Mouse (Mus musculus): ENCODE measurements at regions not wholly inside any gene's neighbourhood (a gene's known extent, or its start where the extent isn't known, plus 50 kb on each side); places are given as distances from the start of the nearest gene placed in this dataset.

DNA sequence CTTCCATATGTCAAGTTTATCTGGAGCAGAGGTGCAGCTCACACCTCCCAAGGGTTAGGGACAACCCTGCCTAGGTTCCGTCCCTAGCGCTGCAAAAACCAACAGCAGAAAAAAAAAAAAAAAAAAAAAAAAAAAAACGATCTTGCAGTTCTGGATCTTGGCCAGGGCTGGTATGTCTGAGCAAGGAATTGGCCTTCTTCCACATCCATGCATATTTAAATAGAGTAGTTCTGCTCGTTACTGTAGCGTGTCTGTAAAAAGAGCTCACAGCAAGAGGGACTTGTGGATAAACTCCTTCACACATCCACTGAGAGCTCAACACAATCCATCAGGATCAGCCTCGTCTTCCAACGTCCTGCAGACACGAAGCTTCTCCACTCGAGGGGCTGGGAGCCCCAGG lies 639.4 kb upstream of the Adam5 start:
- DNase-seq (ENCODE audit: extremely low read depth, low read depth) = no peak

DNA sequence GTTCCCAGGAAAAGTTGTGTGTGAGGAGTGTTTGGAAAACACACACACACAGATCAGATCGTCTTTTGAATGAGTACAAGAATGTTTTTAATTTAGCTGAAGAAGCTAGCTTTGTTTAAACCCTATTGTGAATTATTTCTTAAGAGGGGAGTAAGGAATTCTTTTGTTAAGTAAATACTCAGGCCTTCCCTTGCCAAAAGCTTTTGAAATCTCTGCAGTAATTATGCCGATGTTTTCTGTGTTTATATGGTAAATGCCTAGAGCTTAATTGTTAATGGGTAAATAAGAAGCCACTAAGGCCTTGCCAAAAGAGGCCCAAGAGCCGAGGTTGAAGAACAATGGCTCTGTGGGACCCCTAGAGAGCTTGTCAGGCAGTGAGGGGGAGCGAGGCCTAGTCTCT lies 638.3 kb upstream of the Adam5 start:
- no peak for DNase-seq (ENCODE audit: extremely low read depth, low read depth)

GRCm38 (mm10) chr8:25455644-25456043 lies 631.5 kb upstream of the Adam5 start:
- DNase-seq (ENCODE audit: extremely low read depth, low read depth) = no peak

DNA sequence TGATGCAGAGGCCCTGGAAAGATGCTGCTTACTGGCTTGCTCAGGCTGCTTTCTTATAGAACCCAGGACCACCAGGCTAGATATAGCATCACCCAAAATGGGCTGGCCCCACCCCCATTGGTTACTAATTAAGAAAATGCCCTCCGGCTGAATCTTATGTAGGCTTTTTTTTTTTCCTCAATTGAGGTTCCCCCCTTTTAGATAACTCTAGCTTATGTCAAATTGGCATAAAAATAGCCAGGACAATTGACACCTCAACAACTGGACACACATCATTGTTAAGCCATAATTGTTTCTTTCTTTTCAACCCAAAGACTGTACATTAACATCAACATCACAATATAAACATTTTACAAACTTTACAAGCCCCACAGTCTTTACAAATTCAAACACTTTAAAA lies 630.8 kb upstream of the Adam5 start:
- DNase-seq (ENCODE audit: extremely low read depth, low read depth) = no peak

DNA sequence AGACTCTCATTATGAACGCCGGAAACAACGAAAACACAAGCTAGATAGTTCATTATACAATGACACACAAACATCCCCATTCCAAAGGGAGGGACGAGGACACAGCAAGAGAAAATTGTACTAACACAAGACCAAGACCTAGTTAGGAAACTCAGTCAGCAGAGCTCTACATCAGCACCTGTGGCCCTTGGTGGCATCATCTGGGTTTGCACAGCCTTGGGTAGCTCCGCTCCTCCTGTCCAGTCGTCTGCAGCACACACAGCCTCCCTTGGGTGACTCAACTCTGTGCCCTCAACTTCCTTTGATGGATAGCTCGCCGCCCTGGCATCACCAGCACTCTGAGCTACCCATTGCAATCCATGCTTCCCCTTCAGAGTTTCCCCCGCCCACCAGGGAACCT lies 629.7 kb upstream of the Adam5 start:
- DNase-seq (ENCODE audit: extremely low read depth, low read depth) = no peak

DNA sequence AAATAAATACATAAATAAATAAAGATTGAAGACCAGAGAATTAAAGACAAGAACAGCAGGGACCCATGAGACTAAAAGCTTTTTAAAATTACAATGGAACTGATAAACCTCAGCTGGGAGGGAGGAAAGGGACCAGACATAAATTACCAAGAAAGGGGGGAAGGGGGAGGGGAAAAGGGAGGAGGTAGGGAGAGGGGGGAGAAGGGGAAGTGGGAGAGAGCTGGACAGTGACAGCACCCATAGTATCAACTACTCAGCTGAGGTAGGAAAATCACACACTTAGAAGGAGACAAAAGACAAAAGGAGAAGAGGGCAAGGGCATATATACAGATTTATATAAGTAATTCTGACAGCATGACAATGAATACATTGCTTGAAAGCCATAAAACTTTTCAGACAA lies 626.4 kb upstream of the Adam5 start:
- DNase-seq (ENCODE audit: extremely low read depth, low read depth) = no peak

GRCm38 (mm10) chr8:25449590-25449989 lies 625.4 kb upstream of the Adam5 start:
- DNase-seq (ENCODE audit: extremely low read depth, low read depth) = no peak

- DNase-seq (ENCODE audit: extremely low read depth, low read depth) = peak; percentile 82
These were observed 623.7 kb upstream of the Adam5 start for GRCm38 (mm10) chr8:25447900-25448299.

- DNase-seq (ENCODE audit: extremely low read depth, low read depth) = peak; percentile 84
These were observed 621.8 kb upstream of the Adam5 start for GRCm38 (mm10) chr8:25445968-25446367.

DNA sequence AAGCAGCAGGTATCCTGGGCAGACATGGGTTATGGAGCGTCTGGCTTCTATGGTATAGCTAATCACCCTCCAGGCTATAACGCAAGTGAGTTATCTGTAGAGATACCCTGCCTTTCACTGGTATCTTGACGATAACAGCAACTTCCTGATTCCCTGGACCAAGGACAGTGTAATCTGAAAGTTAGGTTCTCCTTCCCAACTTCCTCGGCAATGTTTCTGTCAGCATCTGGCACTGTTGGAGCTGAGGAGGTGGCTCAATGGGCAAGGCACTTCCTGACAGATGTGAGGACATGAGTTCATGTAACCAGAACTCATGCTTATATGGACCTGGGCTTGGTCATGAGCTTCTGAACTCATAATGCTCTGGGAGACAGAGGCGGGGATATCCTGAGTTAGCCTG lies 620.9 kb upstream of the Adam5 start:
- DNase-seq (ENCODE audit: extremely low read depth, low read depth) = peak; percentile 72

- no peak for DNase-seq (ENCODE audit: extremely low read depth, low read depth)
These were observed 619.4 kb upstream of the Adam5 start for GRCm38 (mm10) chr8:25443552-25443951.

DNA sequence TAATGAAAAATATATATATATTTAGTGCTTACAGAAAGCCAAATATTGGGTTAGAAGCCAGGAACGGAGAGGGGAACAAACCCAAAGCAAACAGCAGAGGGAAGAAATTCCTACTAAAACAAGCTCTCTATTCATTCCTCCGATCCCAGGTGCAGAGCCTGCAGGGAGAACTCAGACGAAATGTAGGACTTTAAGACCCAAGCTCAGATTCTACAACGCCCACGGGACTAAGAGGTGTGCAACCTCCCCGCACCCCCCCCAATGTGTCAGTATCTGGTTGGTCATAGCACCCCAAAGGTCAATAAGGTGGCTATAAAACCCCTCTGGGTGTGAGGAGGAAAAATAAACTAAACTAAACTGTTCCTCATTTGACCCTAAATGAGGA lies 616.9 kb upstream of the Adam5 start:
- DNase-seq (ENCODE audit: extremely low read depth, low read depth) = no peak

DNA sequence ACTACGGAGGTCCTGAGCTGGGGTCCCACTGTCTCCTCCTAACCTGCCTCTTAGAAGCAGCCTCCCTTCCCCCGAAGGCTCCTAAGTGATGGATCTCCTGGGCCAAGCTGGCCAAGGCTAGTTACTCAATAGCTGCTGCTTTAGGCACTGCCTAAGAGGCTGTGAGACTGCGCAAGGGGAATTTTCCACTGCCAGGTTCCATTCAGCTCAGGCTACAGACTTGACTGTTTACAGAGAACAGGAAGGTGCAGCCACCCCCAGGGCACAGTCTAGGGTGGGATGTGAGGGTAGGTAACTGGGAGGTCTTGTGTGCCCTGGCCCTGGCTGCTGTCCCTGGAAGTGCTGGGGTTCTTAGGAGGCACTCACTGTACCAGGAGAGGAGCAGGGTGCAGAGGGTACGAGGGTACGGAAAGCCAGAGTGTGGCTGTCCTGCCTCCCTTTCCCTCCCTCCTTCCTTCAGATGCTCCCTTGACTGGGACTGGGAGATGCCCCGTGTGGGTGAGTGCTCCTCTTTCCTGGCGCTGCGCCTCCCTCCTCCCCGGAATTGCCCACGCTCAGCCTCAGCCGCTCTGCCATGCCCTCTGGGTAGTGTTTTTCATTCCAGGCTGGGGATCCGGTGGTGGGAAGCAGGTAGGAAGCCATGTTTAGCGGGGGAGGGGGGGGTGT lies 616.4 kb upstream of the Adam5 start:
- DNase-seq (ENCODE audit: extremely low read depth, low read depth) = no peak

GRCm38 (mm10) chr8:25439971-25440370 lies 615.8 kb upstream of the Adam5 start:
- no peak for DNase-seq (ENCODE audit: extremely low read depth, low read depth)

DNA sequence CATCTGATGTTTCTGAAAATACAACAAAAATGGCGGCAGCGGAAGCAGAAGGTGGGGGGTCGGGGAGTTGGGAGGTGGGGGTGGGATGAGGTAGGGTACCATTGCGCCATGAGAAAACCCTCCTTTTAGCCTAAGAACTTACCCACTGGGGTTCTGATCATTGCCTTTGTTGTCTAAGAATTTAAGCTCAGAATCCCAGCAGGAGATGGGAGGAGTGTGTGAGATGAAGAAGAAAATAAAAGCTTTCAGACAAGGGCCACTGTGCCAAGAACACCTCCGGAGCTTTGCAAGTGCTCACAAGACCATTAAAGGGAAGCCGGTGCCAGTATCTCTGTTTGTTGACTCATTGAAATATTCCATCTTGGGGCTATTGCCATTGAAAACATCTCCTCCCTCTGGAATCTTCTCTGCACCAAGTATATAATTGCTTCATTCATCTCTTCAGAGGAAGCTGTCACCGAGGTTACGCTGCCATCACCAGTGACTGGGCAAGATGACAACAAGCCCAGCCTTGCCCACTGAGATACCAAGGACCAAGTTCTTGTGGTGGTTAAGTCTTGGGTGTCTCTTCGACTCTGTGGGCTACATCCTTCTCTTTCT lies 614.0 kb upstream of the Adam5 start:
- no peak for DNase-seq (ENCODE audit: extremely low read depth, low read depth)

DNA sequence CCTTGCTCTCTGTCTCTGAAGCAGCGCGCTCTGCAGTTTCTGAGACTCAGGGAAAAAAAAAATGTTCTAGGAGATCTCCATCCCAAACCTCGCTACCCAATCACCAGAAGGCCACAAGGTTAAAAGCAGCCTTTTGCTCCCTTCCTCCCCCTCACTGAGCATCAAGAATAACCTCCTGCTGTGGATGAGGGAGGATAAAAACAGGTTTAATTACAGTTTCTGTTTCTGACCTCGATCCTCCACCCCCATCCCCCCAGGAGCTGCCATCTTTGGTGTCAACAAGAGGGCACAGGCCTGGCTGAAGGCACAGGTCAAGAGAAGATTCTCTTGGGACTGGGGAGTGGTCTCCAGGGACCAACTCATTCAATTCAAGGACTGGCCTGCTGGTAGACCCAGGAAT lies 613.0 kb upstream of the Adam5 start:
- no peak for DNase-seq (ENCODE audit: extremely low read depth, low read depth)

- no peak for DNase-seq (ENCODE audit: extremely low read depth, low read depth)
These were observed 606.4 kb upstream of the Adam5 start for GRCm38 (mm10) chr8:25430552-25430951.

GRCm38 (mm10) chr8:25429846-25430482 lies 605.8 kb upstream of the Adam5 start:
- DNase-seq (ENCODE audit: extremely low read depth, low read depth) = no peak

GRCm38 (mm10) chr8:25428761-25429160 lies 604.6 kb upstream of the Adam5 start:
- DNase-seq (ENCODE audit: extremely low read depth, low read depth) = no peak

GRCm38 (mm10) chr8:25426207-25426606 lies 602.0 kb upstream of the Adam5 start:
- no peak for DNase-seq (ENCODE audit: extremely low read depth, low read depth)

DNA sequence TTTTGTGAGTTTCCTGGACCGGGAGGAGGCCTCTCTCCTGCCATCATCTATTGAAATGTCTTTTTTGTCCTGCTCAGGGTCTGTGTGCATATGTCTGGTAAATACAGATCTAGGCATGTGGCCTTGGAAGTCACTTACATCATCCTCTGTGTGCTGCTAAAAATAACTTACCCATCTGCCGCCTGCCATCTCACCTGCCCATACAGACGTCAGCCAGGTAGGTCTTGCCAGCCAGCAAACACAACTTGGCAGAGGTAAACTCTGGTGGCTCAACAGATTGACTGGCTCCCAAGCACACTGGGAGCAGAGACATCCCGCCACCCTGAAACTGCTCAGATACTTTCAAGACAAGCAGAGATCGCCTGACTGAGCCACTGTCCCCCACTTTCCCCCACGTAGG lies 597.3 kb upstream of the Adam5 start:
- no peak for DNase-seq (ENCODE audit: extremely low read depth, low read depth)

DNA sequence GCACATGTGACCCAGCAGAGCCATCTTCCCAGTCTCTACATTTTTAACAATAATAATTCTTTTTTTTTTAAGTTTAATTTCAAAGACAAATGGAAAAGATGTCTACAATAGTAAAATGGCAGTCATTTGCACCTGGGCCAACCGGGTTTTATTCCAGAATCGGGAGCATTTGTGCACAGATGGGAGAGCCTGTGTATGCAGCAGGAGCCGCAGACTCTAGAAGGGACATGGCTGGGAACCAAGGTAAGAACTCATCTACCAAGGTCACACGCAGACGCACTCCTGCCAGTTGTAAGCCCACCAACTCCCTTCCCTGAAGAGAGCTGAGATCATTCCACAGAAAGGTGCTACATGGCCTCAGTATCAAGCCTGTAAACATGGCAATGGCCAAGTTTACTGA lies 586.4 kb upstream of the Adam5 start:
- DNase-seq (ENCODE audit: extremely low read depth, low read depth) = no peak

DNA sequence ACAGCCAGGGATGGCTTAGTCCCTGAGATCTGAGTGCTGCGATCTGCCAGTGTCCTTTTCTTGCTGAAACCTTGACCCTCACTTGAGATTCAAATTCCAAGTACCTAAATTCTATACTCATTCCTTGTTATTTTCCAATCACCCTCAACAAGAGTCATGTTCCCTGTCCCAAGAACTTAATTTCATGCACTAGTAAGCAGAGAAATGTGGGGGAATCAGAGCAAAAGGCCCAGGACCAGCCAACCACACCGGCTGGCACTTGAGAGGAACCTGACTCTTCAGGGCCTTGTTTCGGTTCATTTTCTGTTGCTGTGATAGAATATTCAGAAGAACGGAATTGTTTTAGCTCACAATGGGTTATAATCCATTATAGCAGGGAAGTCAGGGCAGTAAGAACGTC lies 583.7 kb upstream of the Adam5 start:
- no peak for DNase-seq (ENCODE audit: extremely low read depth, low read depth)

Measured in MEL-GATA-1-ER (cell line).